Mouse (Mus musculus) liver, embryonic 11.5 days (tissue): ENCODE results near the gene Syt10. TPM values are rescaled to one million over a fixed set of nuclear protein-coding genes. Genes with fewer than 3 reads are reported as not detected.

Source experiments
- microRNA-seq: library from miRNA; unstranded; fragments of <30 nt; microRNA quantifications from one replicate; pipeline ENCODE4, GENCODE M21; 2017; ENCODE audit warnings: borderline number of aligned reads
- polyA plus RNA-seq: library from polyadenylated mRNA; unstranded; fragments of >200 nt; fragmentation: Nextera tagmentation; extraction: Ambion mirVana; gene quantifications from 2 replicates; pipeline ENCODE4 v1.2.1, GENCODE M21; 2014

Gene Syt10
- polyA plus RNA-seq, 1 experiment from 2014 or later, result not detected

Small RNA genes within 50 kb of the gene (microRNA-seq; reads per million reads assigned to microRNA genes)
- gene Gm24643, result not detected

Other genes with a start within 250 kb of the Syt10 start
- 24.8 and 27.1 TPM in 2 replicates for gene Rabl2, start 249.9 kb downstream of the Syt10 start, polyA plus RNA-seq